Mouse (Mus musculus) heart, embryonic 11.5 days (tissue): ENCODE data around the gene Gm45753. TPM values are rescaled to one million over a fixed set of nuclear protein-coding genes. Genes with fewer than 3 reads are reported as not detected.

Experiments used
- ATAC-seq: fragments of 200-750 bp; cut with Nextera tagmentation; replicated peaks from 2 replicates; pipeline ENCODE4 v1.8.0; 2017; ENCODE audit warnings: moderate library complexity; ENCODE audit not compliant: insufficient number of reproducible peaks, low FRiP score, low TSS enrichment
- H3K27ac ChIP-seq: fragments of 300-500 bp; sonication (generic); 2 replicates; pipeline ENCODE4 v1.5.1; 2014; ENCODE audit warnings: mild to moderate bottlenecking, low read depth, low read length
- H3K27me3 ChIP-seq: fragments of 300-500 bp; sonication (generic); 2 replicates; pipeline ENCODE4 v1.6.1; 2014; ENCODE audit warnings: mild to moderate bottlenecking, low read length, mixed read lengths; ENCODE audit not compliant: control insufficient read depth, insufficient read depth
- H3K36me3 ChIP-seq: fragments of 300-500 bp; sonication (generic); 2 replicates; pipeline ENCODE4 v1.6.1; 2014; ENCODE audit warnings: mild to moderate bottlenecking, low read length, moderate library complexity, mixed read lengths; ENCODE audit not compliant: control insufficient read depth, insufficient read depth
- H3K4me1 ChIP-seq: fragments of 300-500 bp; sonication (generic); 2 replicates; pipeline ENCODE4 v1.6.1; 2014; ENCODE audit warnings: low read length; ENCODE audit not compliant: control insufficient read depth, insufficient read depth
- H3K4me2 ChIP-seq: fragments of 300-500 bp; sonication (generic); 2 replicates; pipeline ENCODE4 v1.6.1; 2014; ENCODE audit warnings: mild to moderate bottlenecking, moderate library complexity
- H3K4me3 ChIP-seq: fragments of 300-500 bp; sonication (generic); 2 replicates; pipeline ENCODE4 v1.5.1; 2014; ENCODE audit warnings: low read depth, low read length
- H3K9ac ChIP-seq: fragments of 300-500 bp; sonication (generic); 2 replicates; pipeline ENCODE4 v1.6.1; 2014; ENCODE audit warnings: mild to moderate bottlenecking, low read depth, low read length, moderate library complexity
- H3K9me3 ChIP-seq: fragments of 300-500 bp; sonication (generic); replicated peaks from 2 replicates; pipeline ENCODE4 v1.6.1; 2016; ENCODE audit warnings: low read length; ENCODE audit not compliant: control insufficient read depth
- WGBS: fragments of 180-500 bp; shearing (Covaris S2); extraction: QIAGEN DNeasy Blood & Tissue Kit; methylation state at CpG from one replicate; pipeline ENCODE4 v1.1.7; 2014; ENCODE audit not compliant: insufficient replicate concordance; 5-methylcytosine and 5-hydroxymethylcytosine counted together
- polyA plus RNA-seq: library from polyadenylated mRNA; unstranded; fragments of >200 nt; fragmentation: Nextera tagmentation; extraction: Ambion mirVana; gene quantifications from 2 replicates; pipeline ENCODE4 v1.2.1, GENCODE M21; 2014

Gm45753 gene
- polyA plus RNA-seq: not detected in 2 replicates

DNA sequence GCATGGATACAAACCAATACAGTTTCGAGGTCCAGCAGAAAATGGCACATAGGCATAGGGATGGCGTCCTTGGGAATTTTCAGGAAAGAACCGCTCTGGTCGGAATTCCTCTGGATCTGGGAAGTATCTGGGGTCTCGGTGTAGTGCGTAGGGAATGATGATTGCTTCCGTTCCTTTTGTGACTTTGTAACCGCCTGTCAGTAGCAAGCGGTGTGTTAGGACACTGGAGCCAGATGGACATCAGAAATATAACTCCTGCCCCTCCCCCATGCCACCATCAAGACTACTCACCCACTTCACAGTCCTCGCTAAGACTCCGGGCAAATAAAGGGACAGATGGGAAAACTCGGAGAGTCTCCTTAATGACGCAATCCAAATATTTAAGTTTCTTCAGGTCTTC lies at the start of gene Gm45753:
TSS of gene Gm45753 (minus strand) at position 101 of the 400 bp plus-strand sequence.
- Histone ChIP-seq H3K9ac (no peak within 1 kb of the TSS), H3K36me3 (no peaks in the 10 kb centered on the region), H3K4me1 (no peaks in the 10 kb centered on the region), H3K27me3 (no peaks in the 10 kb centered on the region), H3K9me3 (no peaks in the 10 kb centered on the region), H3K27ac (no peak within 1 kb of the TSS), H3K4me2 (no peak within 1 kb of the TSS), H3K4me3 (no peak within 1 kb of the TSS)
- no peak for ATAC-seq
- WGBS: 80% methylated on average over 13 of the region's 13 CpGs

DNA sequence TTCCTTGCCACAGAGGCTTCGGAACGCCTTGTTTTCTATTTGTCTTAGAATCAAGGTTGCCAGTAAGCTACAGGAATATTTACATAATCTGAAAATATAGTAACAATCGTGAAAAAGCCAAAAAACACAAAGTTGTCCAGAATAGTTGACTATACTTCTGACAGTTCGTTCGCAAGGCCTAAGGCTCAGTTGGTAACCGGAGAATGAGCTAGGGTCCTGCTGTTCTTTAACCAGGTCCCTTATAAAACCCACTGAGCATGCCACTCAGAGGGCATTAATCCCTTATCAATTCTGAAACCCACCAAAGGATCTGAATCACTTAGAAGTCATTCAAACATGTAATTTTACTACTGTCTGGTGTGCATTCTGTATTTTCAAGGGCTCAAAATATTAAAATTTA lies 47.5 kb upstream of the Gm45753 start:
- Histone ChIP-seq H3K4me1 (no peaks in the 10 kb centered on the region), H3K9me3 (no peaks in the 10 kb centered on the region), H3K4me2 (no peak overlapping the region), H3K27me3 (no peaks in the 10 kb centered on the region), H3K4me3 (no peak overlapping the region), H3K36me3 (no peaks in the 10 kb centered on the region), H3K27ac (no peak overlapping the region), H3K9ac (no peak overlapping the region)
- ATAC-seq: no peak
- 84% methylated on average over 6 of the region's 6 CpGs for WGBS

DNA sequence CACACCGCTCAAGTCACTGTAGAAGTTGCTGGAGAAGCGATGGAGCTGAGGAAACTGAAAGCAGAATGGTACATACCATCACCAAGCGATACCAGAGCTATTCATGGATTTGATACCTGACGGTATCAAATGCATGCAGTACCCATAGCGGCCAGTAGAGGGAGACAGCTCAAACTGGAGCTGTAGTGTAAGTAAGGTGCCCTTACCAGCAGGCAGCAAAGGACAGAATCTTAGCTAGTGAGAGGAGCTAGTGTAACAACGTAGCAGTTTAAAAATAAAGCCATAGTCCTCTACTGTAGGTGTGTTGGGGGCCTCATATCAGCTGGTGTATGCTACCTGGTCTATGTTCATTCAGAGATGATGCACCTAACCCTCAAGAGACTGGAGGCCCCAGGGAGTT lies 36.8 kb upstream of the Gm45753 start:
- Histone ChIP-seq H3K36me3 (no peaks in the 10 kb centered on the region), H3K9me3 (no peaks in the 10 kb centered on the region), H3K9ac (no peak overlapping the region), H3K27ac (no peak overlapping the region), H3K27me3 (no peaks in the 10 kb centered on the region), H3K4me3 (no peak overlapping the region), H3K4me1 (no peaks in the 10 kb centered on the region), H3K4me2 (no peak overlapping the region)
- 13% methylated on average over 6 of the region's 6 CpGs for WGBS
- no peak for ATAC-seq

GRCm38 (mm10) chr8:45344298-45344697 lies 36.0 kb upstream of the Gm45753 start:
- ATAC-seq: no peak

GRCm38 (mm10) chr8:45341630-45342628 lies 33.7 kb upstream of the Gm45753 start:
- H3K27ac ChIP-seq: no peak overlapping the region

More at GRCm38 (mm10) chr8:45344298-45344697, 36.0 kb upstream of the Gm45753 start:
- H3K4me2 ChIP-seq: no peak overlapping the region
- WGBS: 79% methylated on average over 8 of the region's 8 CpGs
- no peak overlapping the region for H3K27ac ChIP-seq
- H3K9me3 ChIP-seq: no peaks in the 10 kb centered on the region
- H3K27me3 ChIP-seq: no peaks in the 10 kb centered on the region
- H3K4me3 ChIP-seq: no peak overlapping the region
- no peak overlapping the region for H3K9ac ChIP-seq
- no peaks in the 10 kb centered on the region for H3K4me1 ChIP-seq
- H3K36me3 ChIP-seq: no peaks in the 10 kb centered on the region

GRCm38 (mm10) chr8:45333493-45333892 lies 25.2 kb upstream of the Gm45753 start:
- Histone ChIP-seq H3K4me1 (no peaks in the 10 kb centered on the region), H3K36me3 (no peaks in the 10 kb centered on the region), H3K9ac (peak overlapping the region; percentile 62), H3K4me2 (peak overlapping the region; percentile 86), H3K27ac (no peak overlapping the region), H3K4me3 (peak overlapping the region; percentile 59), H3K9me3 (no peaks in the 10 kb centered on the region), H3K27me3 (no peaks in the 10 kb centered on the region)
- WGBS: 4% methylated on average over 8 of the region's 8 CpGs
- no peak; the same call in 1 of the 2 replicates for ATAC-seq

More at GRCm38 (mm10) chr8:45341630-45342628, 33.7 kb upstream of the Gm45753 start:
- H3K27me3 ChIP-seq: no peaks in the 10 kb centered on the region
- H3K4me2 ChIP-seq: no peak overlapping the region
- H3K9me3 ChIP-seq: no peaks in the 10 kb centered on the region
- no peak overlapping the region for H3K9ac ChIP-seq
- H3K36me3 ChIP-seq: no peaks in the 10 kb centered on the region
- H3K4me1 ChIP-seq: no peaks in the 10 kb centered on the region
- 86% methylated on average over 12 of the region's 12 CpGs for WGBS
- H3K4me3 ChIP-seq: no peak overlapping the region
- ATAC-seq: no peak

DNA sequence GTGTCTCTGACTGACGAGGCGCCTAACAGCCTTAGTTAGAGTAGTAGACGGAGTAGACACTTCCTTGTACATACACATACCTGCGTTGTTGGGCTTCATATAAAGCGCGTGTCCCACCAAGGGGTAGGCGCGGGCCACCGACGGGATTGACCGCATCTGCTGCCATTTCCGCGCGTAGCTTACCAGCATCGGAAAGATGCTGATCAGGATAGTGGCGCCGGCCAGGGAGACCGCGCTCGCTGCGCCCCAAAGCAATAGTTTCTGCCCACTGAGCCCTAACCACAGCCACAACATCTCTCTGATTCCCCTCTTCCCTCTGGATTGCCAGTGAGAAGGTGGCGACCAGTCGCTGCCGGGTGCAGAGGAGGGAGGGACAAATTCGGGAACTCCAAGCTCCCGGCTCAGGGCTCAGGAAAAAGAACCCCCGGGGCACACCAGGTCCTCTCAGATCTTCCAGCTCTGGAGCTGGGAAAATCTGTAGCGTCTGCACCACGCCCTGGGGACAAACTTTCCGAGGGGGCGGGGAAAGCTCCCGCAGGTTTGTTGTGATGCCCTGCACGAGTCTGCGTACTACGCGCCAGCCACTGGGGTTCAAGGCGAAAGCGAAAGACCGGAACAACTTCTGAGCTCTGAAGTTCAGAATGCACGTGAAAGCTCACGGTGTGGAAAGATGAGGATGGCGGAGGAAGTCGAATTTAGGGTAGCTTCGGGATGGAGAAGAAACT lies 24.6 kb upstream of the Gm45753 start, which contains the start of gene Cyp4v3:
TSS of gene Cyp4v3 (minus strand) at position 532 of the 725 bp plus-strand sequence.
- peak within 1 kb of the TSS; percentile 62 for H3K9ac ChIP-seq
- H3K4me3 ChIP-seq: peak within 1 kb of the TSS; percentile 59
- peak within 1 kb of the TSS; percentile 86 for H3K4me2 ChIP-seq
- H3K4me1 ChIP-seq: no peaks in the 10 kb centered on the region
- H3K9me3 ChIP-seq: no peaks in the 10 kb centered on the region
- no peaks in the 10 kb centered on the region for H3K27me3 ChIP-seq
- no peaks in the 10 kb centered on the region for H3K36me3 ChIP-seq
- WGBS: 1% methylated on average over 44 of the region's 44 CpGs
- ATAC-seq: 0 out of 2 replicates have a peak, but pooled peaks have one; percentile 49
- no peak within 1 kb of the TSS for H3K27ac ChIP-seq

- no peaks in the 10 kb centered on the region for H3K27me3 ChIP-seq
- no peak overlapping the region for H3K4me3 ChIP-seq
- H3K4me2 ChIP-seq: no peak overlapping the region
- no peaks in the 10 kb centered on the region for H3K9me3 ChIP-seq
- no peak overlapping the region for H3K9ac ChIP-seq
- ATAC-seq: no peak
- H3K4me1 ChIP-seq: no peaks in the 10 kb centered on the region
- WGBS: 67% methylated on average over 3 of the region's 3 CpGs
- H3K27ac ChIP-seq: no peak overlapping the region
- H3K36me3 ChIP-seq: no peaks in the 10 kb centered on the region
Observed at GRCm38 (mm10) chr8:45330856-45331255, 22.6 kb upstream of the Gm45753 start.
